Mouse (Mus musculus) A20 (cell line): ENCODE measurements around the gene Impdh2.
"Not testable (repeated sequence)": the region's sequence is repeated elsewhere in the genome, so short reads cannot be mapped to it uniquely, and the experiment has no call there.

Source experiments
- DNase-seq: peaks from one replicate; pipeline ENCODE4 v3.0.0-alpha.2; 2011; ENCODE audit warnings: low read depth, low spot score

Gene Impdh2

DNA sequence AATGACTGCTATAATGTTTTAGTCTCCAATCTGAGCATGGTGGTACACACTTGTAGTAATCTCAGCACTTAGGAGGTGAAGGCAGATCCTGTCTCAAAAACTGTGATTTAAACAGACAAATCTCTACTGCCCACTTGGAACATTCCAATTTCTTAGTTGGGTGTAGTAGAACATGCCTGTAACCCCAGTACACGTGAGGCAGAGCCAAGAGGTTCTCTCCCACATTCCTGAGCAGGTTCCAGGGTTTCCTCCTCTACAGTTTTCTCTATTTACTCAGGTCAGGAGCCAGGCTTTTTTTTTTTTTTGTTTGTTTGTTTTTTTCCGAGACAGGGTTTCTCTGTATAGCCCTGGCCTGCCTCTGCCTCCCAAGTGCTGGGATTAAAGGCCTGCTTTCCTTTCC lies 39.9 kb downstream of the Impdh2 start:
- DNase-seq, result no peak

DNA sequence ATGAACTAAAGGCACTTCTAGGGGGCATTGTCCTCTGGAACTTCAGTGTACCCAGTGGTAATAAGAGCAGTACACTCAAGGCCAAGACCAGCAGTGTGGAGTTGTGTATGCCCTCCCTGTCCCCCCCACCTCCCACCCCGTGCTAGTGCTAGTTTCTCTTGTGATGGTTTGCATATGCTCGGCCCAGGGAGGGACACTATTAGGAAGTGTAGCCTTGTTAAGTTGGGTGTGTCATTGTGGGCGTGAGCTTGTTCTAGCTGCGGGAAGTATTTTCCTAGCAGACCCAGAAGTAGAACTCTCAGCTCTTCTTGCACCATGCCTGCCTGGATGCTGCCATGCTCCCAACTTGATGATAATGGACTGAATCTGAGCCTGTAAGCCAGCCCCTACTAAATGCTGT lies 41.9 kb downstream of the Impdh2 start:
- DNase-seq, result no peak

GRCm38 (mm10) chr9:108607929-108608328 lies 47.8 kb downstream of the Impdh2 start:
- DNase-seq, result not testable (repeated sequence)

- DNase-seq, result no peak
These were observed 48.8 kb downstream of the Impdh2 start for GRCm38 (mm10) chr9:108608889-108609288.

DNA sequence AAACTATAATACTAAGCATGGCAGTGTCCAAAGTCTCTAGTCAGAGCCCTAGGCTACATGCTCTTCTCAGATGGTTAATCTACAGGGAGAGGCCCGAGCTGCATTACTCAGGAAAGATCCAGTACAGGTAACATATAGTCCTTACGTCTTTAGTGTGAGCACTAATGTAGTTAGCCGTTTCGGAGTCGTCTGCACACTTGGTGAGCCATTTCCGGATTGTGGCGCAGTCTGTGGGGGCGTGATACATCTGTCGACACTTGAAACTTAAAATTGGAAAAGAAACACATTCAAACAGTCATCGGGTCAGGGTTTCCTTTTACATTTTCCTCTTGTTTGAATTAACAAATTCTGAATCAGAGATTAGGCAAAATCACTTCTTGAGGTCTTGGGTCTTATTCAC lies 51.4 kb downstream of the Impdh2 start:
- no peak for DNase-seq
